Mouse (Mus musculus): ENCODE measurements around the gene Olfr1080.
"Not testable (repeated sequence)": the region's sequence is repeated elsewhere in the genome, so short reads cannot be mapped to it uniquely, and the experiment has no call there.

Gene Olfr1080

GRCm38 (mm10) chr2:86558135-86558534 lies at the start of gene Olfr1080:
Gene Olfr1080, minus strand, starts transcription at chr2:86558235.
- DNase-seq, result not testable (repeated sequence)

GRCm38 (mm10) chr2:86598866-86599265 lies 40.8 kb upstream of the Olfr1080 start, which contains the start of gene Olfr1082:
Gene Olfr1082, minus strand, starts transcription at chr2:86598966.
- DNase-seq, result not testable (repeated sequence)

GRCm38 (mm10) chr2:86542380-86542779 lies 15.7 kb downstream of the Olfr1080 start, which contains the start of gene Olfr1079:
Gene Olfr1079, minus strand, starts transcription at chr2:86542480.
- DNase-seq, result no peak

- DNase-seq, result no peak
These were observed 27.0 kb downstream of the Olfr1080 start for GRCm38 (mm10) chr2:86530991-86531390.

GRCm38 (mm10) chr2:86508161-86508560 lies 49.9 kb downstream of the Olfr1080 start, which contains the start of gene Olfr1076:
Gene Olfr1076, plus strand, starts transcription at chr2:86508461.
- DNase-seq, result no peak

All from liver (tissue).